Mouse (Mus musculus) 3134 (cell line): ENCODE measurements around the gene Gm614.

Source experiments
- DNase-seq: peaks from one replicate; pipeline ENCODE4 v3.0.0-alpha.2; 2011; ENCODE audit warnings: low spot score; ENCODE audit not compliant: insufficient read length; ENCODE audit errors: extremely low read depth

Gm614 gene

DNA sequence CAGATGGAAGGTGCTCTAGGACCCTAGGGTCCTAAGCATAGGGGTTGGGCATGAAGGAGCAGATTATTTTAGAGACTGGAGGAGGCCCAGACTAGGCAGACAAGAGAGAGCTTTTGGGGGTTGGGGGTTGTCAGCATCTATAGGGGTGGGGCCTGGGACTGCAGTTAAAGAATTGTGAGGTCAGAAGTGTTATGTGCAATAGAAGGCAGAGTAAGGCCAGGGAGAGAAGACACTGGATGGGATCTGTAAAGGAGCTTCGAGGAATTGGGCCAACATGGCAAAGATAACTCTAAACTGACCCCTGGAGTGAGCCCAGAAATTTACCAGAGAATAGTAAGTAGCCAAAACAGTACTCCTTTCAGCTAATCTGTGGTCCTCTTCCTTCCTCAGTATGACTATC is at the start of gene Gm614:
Gene Gm614 (minus strand): TSS at position 101 of the 400 bp plus-strand sequence.
- no peak for DNase-seq

DNA sequence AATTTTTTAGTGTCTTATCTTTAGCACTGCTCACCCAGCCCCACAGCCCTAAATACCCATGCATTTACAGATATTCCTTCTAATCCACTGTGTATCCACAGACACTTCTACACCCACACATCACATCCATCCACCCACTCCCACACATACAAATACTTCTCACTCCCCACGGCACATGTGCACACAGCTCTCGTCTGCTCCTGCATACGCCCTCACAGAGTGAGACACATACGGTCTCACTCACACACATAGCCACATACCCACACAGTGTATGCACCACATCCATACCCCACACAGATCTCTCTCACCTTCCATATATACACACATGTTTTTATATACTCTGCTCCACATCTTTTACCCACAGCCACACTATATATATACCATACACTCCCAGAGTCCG is 45.5 kb upstream of the Gm614 start:
- DNase-seq: no peak

DNA sequence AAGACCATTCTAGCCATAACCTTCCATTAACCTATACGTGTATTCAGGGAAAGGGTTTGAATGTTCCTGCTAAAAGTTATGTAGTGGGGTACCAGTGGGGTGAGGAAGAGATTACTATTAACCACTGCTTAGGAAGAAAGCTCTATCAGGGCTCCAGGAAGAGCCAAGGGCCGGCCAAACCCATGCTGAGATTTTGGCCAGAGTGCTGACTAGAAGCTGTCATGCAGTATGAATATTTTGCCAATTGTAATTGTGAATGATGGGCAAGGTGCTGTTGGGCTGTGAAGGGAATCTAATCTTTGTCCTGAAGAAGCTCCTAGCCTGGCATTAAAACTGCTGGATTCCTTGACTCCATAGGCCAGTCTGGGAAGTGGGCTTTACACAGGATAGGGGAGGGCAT is 40.9 kb upstream of the Gm614 start:
- no peak for DNase-seq

DNA sequence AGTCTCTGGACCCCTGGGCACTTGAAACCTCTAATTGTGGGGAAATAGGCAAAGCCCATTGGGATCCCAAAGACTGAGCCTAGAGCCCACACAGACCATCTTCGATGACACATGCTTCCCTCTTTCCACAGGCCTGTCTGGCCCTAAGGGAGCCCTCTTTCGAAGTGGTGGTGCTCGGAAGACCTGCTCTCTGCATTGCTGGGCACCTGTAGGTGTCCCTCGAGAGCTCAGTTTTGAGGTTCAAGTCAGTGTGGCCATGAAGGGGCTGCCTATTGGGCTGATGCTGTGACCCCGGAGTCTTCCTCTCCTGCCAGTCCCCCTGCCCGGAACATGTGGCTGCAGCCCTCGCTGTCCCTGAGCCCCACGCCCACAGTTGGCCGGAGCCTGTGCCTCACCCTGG is 37.9 kb upstream of the Gm614 start:
- no peak for DNase-seq

DNA sequence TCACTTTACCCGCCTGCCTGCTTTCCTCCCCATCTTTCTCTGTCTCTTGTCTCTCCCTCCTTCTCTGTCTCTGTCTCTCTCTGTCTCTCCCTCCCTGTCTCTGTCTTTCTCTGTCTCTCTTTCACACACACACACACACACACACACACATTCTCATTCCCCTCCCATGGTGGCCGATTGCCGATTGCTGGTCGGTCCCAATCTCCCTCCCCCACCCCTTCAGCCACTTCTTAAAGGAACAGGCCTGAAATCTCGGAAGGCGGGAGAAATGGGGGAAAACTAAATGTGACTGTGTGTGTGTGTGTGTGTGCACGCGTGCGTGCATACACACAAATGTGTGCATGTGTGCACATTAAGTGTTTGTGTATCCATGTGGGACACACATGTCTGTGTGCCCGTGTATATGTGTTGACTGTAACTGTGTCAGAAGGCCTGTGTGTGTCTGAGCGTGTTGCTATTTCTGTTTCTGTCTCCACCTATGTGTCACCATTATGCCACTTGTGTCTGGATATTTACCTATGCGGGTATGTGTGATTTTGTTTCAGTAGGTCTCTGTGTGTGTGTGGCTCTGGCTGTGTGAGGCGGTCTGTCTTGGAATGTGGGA is 36.7 kb upstream of the Gm614 start:
- DNase-seq: no peak

GRCm38 (mm10) chrX:101299473-101300426 is 36.0 kb upstream of the Gm614 start:
- no peak for DNase-seq

DNA sequence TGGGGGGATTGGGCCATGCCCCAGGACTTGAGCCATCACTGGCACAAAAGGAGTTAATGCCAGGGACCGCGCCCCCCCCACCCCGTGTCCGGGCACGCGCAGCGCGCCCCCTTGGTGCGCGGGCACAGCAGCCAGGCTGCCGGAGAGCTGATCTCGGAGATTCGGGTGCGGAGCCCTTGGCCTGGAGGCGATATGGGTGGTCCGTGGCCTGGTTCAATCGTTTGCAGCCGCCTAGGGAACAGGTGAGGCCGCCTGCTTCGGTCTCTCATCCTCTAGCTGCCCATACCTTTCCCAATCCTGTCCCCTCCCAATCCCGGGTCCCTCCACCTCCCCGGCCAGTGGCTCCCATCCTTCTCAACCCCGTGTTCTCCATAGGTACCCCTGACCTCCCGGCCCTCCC is 35.3 kb upstream of the Gm614 start, which contains the start of gene Nlgn3:
Gene Nlgn3 (plus strand): TSS at position 114 of the 400 bp plus-strand sequence.
- DNase-seq: no peak

DNA sequence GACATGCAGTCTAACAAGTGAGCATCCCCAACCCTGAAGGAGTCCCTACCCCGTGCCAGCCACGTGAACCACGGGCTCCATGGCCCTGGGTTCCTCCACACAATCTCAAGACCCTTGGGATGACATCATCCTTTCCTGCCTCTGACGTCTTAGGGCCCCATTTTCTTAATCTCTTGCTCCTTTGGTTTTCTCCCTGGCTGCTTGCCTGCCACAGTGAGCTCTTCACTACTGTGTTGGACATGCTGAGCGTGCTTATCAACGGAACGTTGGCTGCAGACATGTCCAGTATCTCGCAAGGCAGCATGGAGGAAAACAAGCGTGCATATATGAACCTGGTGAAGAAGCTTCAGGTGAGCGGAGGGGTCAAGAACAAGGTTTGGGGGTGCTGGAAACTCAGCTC is 26.3 kb upstream of the Gm614 start:
- DNase-seq: no peak

GRCm38 (mm10) chrX:101289037-101289436 is 25.2 kb upstream of the Gm614 start:
- DNase-seq: no peak

DNA sequence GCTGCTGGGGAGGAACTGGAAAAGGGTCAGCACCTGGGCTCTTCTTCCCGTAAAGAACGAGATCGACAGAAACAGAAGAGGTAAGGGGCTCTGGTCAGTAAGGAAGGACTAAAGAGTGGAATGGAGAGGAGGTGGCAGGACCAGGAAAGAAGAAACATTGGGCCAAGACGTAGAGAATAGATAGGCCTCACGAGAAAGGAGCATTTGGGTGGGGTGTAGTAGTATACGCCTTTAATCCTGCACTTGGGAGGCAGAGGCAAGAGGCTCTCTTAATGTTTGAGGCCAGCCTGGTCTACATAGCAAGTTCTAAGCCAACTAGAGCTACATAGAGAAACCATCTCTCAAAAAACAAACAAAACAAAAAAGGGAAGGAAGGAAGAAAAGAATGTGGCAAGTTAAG is 24.6 kb upstream of the Gm614 start:
- no peak for DNase-seq

DNA sequence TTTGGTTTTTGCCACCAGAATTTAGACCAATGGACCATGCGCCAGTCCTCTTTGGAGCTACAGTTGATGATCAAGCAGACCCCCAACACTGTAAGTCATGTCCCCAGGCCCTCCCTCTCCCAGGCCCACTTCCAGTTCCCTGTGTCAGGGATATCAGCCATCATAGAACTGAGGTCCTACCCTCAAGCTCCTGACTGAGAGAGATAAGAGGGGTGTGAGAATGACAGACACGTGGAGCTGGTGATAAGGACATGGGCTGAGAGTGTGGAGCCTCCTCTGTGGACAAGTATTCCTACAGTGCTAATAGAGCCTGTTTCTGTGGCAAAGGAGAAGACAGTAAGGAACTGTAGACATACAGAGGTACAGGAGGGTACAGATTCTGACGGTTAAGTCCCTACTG is 23.8 kb upstream of the Gm614 start:
- DNase-seq: no peak

GRCm38 (mm10) chrX:101285953-101286670 is 22.3 kb upstream of the Gm614 start:
- no peak for DNase-seq

GRCm38 (mm10) chrX:101285534-101285933 is 21.7 kb upstream of the Gm614 start:
- peak; percentile 47 for DNase-seq

- no peak for DNase-seq
Measured at GRCm38 (mm10) chrX:101282813-101283212, 19.0 kb upstream of the Gm614 start.

DNA sequence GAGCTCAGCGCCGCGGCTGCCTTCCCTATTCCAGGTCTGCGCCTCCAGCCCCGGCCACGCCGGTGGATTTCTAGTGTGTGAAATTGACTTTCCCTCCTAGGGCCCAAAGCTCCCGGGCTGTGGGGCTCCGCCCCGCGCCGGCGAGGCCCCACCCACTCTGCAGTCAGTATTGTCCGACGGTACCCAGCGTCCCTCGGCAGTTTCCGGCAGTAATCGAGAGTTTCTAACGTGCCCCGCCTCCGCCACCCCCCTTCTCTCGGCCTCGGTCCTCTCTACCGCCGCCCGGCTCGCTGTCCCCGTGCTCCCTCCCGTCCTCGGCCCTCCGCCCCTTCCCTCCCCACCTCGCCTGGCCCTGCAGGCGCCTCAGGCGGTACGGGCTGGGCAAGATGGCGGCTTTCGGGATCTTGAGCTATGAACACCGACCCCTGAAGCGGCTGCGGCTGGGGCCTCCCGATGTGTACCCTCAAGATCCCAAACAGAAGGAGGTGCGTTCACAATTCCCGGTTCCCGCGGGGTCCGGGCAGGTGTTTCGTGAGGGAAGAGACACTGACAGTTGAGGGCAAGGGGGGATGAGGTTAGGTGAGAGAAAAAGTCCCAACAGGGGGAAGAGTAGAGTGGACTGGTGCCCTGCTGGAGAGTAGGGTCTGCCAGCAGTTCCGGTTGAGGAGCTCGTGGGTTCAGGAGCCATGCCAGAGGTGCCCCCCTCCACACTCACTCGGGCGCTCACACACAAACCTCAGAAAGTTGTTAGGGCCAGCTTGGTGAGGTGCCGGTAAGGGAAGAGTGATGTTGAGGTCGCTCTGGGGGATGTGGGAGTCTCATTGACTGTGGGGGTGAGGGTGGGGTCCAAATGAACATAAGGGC is 10.3 kb upstream of the Gm614 start, which contains the start of gene Med12:
Gene Med12 (plus strand): TSS at position 156 of the 864 bp plus-strand sequence.
- DNase-seq: peak; percentile 94

- DNase-seq: no peak
Measured at GRCm38 (mm10) chrX:101273410-101273809, 9.6 kb upstream of the Gm614 start.

- DNase-seq: no peak
Measured at GRCm38 (mm10) chrX:101268755-101269124, 4.9 kb upstream of the Gm614 start, which contains the start of gene Gm20489. Gene Gm20489, minus strand, starts transcription at chrX:101269023.

GRCm38 (mm10) chrX:101268025-101268754 is 4.4 kb upstream of the Gm614 start, which contains the start of gene Il2rg:
Gene Il2rg, minus strand, starts transcription at chrX:101268255.
- no peak for DNase-seq

DNA sequence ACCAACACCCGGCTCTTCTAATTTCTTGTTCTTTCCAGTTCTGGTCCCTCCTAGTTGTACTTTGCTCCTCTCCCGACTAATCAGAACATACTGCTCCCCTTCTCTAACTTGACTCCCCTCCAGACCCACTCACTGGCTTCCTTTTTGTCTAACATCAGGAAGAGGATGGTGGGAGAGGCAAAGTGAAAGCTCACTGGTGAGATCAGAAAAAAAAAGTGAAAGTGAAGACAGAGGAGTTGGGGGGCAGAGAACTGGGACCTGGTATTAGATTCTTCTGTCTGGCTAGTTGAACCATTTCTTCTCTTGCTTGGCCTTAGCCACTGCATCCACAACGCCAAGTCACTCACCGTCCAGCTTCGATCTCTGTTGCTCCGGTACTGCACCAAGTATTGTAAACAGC is 2.8 kb upstream of the Gm614 start:
- DNase-seq: no peak
